Mouse (Mus musculus) spleen, postnatal 4 days (tissue): ENCODE results near the gene Dennd2d.

Experiments used
- DNase-seq, 2 experiments: peaks; one replicate each; pipeline ENCODE4 v3.0.0; 2022; ENCODE audit warnings: low spot score in 2 of 2

The Dennd2d gene

GRCm38 (mm10) chr3:106482281-106483081 lies at the start of gene Dennd2d:
TSS of gene Dennd2d (plus strand) at chr3:106482405.
- peak; percentile 70 to 86 for DNase-seq

GRCm38 (mm10) chr3:106448571-106448970 lies 33.6 kb upstream of the Dennd2d start:
- DNase-seq = peak in 1 of 2 experiments; percentile 23

DNA sequence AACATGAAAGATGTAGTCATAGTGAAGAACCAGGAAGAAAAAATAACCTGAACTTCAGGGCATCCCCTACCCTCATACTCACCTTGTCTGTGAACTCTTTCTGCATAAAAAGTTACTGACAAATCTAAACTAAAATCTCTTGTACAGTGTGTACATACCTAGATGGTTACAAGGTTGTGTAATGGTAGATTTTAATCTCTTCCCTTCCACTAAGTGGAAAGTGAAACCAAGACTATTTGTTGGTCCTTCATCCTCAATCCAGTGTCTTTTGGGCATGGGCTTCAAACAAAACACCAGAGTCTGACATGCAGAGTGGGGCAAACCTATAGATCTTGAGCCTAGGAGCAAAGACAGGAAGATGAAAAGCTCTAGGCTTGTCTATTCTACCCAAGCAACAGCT lies 33.2 kb upstream of the Dennd2d start:
- no peak for DNase-seq

GRCm38 (mm10) chr3:106449567-106449966 lies 32.6 kb upstream of the Dennd2d start:
- no peak for DNase-seq

- peak in 1 of 2 experiments; percentile 23 for DNase-seq
These were observed 29.6 kb upstream of the Dennd2d start for GRCm38 (mm10) chr3:106452616-106453015.

DNA sequence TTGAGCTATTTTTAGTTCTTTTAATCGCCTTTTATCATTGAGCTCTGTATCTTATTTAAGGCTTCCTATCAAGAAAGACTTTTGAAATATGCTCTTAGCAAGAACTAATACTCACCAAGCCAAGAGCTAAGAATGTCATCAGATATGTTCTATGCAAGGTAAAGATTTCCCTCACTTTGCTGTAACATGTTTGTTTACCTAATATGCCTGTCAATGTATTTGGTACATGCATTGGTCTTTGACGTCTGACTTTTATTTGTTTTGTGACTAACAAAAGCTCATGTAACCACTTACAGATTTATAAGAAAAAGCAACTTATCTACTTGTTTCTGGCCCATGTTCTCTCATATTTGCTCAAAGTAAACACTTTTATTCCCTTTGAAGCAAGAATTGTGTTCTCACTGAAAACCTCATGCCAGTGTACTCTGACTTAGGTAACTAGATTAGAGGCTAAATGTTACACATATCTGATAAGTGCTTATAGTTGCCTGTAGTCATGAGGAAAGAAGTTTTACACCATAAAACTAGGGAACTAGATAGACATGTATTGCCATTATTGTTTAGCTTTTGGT lies 24.8 kb upstream of the Dennd2d start:
- no peak for DNase-seq

DNA sequence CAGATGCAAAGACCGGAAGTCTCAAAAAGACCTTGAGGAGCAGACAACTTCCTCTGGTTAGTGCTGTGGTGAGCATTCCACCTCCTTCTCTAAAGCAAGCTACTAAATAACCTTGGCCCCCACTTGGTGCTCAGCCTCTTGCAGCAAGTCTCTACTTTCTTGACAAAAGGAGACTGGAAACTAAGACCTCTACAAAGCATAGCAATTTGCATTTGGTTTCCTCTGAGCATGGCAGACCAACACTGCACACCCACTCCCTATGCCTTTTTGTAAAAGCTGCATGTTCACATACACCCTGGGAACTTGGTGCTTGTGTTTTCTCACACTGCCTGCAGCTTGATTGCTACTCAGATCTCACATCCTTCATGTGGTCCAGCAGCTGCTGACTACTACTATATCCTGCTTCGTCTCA lies 20.1 kb upstream of the Dennd2d start:
- peak; percentile 19 to 59 for DNase-seq

GRCm38 (mm10) chr3:106462493-106462892 lies 19.7 kb upstream of the Dennd2d start:
- DNase-seq = no peak

DNA sequence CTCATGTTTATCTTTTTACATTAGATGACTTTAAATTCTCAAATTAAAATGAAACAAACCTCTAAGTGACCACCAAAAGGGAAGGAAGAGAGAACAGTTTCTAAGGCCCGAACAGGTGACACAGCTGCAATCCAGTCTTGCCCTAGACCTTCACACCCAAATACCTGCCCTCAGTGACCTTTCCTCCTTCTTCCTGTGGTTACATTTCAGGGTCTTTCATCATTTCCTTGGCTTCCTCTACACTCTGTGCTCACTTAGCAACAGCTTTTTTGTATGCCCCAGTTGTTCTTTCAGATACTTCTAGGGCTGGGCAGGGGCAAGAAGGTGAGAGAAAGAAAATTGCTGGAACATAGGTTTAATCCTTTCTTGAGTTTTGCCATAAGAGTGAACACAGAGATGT lies 17.5 kb upstream of the Dennd2d start:
- DNase-seq = no peak

- DNase-seq = peak in 1 of 2 experiments; percentile 38
These were observed 8.0 kb upstream of the Dennd2d start for GRCm38 (mm10) chr3:106474210-106474609.

- no peak for DNase-seq
These were observed 5.3 kb upstream of the Dennd2d start for GRCm38 (mm10) chr3:106476863-106477262.

DNA sequence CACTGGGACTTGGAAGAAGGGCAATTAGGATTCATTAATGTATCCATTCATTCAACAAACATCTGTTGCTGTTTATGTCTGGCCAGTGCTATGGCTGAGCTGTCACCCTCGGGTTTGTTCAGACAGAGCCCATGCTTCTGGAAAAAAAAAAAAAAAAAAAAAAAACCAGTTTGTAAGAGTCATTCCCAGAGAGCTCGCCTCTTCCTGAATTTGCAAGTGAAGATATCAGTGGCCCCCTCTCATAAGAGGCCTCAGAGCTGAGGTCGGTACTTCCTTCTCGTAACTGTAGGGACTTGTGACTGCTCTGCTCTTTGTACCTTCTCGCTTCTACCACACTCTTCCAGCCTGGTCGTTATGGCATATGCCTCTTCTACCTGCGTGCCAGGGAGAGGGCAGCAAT lies 1.1 kb downstream of the Dennd2d start:
- DNase-seq = peak in 1 of 2 experiments; percentile 52

DNA sequence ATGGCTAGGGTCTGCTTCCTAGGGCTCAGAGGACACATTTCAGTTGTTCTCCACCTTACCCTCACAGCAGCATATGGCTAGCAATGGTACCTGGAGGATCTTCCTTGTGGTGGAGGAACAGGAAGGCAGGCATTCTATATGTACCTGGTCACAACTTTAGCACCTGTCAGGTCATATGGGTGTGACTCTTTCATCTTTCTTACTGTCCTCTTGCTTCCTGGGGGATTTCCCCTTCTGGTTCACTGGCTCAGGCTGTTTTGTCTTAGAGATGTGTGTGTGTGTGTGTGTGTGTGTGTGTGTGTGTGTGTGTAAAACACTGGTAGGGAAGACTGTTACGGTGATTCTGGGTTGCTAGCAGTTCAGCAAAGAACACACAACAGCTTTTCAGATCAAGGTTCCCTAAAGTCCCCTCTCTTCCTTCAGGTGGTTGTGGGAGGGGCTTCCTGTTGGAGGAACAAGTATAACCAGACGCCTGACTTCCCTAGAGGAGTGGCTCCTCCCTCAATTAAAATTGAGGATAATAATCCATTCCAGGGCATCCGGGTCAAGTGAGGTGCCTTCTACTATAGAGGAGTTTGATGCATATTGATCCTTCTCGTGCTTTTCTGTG lies 1.7 kb downstream of the Dennd2d start:
- DNase-seq = peak in 1 of 2 experiments; percentile 63

DNA sequence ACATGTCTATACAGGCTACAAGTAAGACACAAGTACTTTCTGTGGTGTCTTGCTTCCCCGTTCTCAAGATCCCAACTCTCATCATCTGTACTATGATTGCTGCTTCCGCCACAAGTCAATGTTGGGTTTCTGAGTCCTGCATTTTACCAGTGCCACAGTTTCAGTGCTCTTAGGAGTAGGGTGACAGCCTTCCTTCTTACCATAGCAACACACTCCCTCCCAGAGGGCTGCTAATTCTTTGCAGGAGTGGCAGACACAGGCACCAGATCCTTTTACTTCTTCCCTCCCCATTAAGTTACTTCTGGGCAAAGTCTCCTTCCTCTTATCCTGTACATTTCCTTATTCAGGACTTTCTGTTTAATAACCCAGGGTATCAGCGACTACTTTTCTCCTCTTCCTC lies 2.7 kb downstream of the Dennd2d start:
- DNase-seq = peak in 1 of 2 experiments; percentile 54

DNA sequence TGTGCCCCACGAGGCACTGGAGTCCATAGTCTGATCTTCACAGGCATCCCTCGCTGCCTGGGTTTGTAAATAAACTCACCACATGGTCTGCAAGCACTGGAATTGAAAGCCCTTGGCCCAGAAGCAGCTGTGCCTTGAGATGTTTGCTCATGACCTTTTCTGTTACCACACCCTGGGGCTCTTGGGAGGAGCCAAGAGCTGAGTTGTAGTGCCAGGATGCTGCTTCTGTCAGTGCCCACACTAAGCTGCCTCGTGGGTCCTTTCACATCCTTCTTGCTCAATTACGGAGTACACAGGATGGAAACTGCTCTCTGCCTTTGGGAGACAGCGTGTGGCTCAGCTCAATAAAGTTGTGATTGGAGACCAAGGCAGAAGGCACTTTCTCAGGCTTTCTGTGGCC lies 3.6 kb downstream of the Dennd2d start:
- DNase-seq = no peak

DNA sequence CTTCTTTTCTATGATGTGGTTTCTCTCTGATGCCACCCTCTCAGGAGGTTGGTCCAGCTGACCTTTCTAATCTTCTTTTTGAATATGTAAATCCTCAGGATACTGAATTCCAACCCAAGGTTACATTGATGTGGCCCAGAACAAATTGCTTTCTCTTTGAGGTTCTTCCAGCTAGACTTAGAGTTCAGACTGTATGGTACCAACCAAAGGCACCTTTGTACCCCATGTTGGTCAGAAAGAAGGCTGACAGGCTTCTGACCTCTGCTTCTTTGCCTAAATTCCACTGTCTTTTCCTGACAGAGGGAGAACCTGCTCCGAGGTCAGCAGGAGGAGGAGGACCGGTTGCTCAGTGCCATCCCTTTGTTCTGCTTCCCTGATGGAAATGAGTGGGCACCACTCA lies 5.3 kb downstream of the Dennd2d start:
- DNase-seq = no peak

DNA sequence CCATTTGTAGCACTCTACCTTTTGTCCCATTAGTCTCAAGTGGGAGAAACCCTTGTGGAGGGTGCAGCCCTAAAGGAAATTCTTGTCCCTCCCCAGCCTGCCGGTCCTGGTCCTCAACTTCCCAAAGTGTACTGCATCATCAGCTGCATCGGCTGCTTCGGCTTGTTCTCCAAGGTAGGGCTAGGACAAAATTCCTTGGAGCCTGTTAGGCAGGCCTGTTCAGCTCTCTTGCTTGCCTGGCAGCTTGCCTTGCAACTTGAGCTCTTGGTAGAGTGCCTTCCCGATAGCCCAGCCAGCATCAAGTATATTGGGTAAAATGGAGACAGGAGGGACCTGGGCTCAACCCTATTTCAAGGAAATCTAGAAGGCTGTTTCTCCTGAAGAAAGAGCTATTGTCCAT lies 8.0 kb downstream of the Dennd2d start:
- no peak for DNase-seq

DNA sequence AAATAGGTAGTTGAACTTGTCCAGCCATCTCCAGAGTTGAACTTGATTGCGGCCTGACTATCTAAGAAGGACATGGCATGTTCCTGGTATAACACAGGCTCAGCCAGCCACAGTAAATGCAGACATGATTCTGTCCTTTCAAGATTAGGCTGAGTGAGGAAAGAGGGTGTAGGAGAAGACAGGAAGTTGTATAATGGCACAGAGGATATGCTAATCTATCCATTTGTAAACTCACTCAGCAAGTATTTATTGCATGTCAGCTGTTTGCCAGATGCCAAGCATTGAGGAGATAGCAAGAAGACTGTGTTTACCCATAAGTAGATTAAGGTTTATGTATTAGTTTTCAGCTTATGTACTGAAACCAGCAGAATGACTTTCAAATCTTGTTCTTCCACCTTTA lies 10.5 kb downstream of the Dennd2d start:
- no peak for DNase-seq

- DNase-seq = no peak
These were observed 11.0 kb downstream of the Dennd2d start for GRCm38 (mm10) chr3:106493202-106493601.

GRCm38 (mm10) chr3:106493882-106494281 lies 11.7 kb downstream of the Dennd2d start:
- DNase-seq = no peak

- no peak for DNase-seq
These were observed 12.3 kb downstream of the Dennd2d start for GRCm38 (mm10) chr3:106494417-106494950.

GRCm38 (mm10) chr3:106495346-106496044 lies 13.3 kb downstream of the Dennd2d start:
- DNase-seq = no peak
